Mouse (Mus musculus) gonadal fat pad, adult 2 months (tissue): ENCODE data around the gene Ago3. TPM values are rescaled to one million over a fixed set of nuclear protein-coding genes. Genes with fewer than 3 reads are reported as not detected.

Source experiments
- DNase-seq: peaks from one replicate; pipeline ENCODE4 v3.0.0-alpha.2; 2012; ENCODE audit warnings: low read depth
- polyA plus RNA-seq: library from polyadenylated mRNA; depleted of rRNA; stranded (reverse); fragments of >200 nt; gene quantifications from 2 replicates; pipeline ENCODE4 v1.2.3, GENCODE M21; 2012; rRNA removed

The Ago3 gene
- polyA plus RNA-seq = 9.0 and 13.5 TPM in 2 replicates

DNA sequence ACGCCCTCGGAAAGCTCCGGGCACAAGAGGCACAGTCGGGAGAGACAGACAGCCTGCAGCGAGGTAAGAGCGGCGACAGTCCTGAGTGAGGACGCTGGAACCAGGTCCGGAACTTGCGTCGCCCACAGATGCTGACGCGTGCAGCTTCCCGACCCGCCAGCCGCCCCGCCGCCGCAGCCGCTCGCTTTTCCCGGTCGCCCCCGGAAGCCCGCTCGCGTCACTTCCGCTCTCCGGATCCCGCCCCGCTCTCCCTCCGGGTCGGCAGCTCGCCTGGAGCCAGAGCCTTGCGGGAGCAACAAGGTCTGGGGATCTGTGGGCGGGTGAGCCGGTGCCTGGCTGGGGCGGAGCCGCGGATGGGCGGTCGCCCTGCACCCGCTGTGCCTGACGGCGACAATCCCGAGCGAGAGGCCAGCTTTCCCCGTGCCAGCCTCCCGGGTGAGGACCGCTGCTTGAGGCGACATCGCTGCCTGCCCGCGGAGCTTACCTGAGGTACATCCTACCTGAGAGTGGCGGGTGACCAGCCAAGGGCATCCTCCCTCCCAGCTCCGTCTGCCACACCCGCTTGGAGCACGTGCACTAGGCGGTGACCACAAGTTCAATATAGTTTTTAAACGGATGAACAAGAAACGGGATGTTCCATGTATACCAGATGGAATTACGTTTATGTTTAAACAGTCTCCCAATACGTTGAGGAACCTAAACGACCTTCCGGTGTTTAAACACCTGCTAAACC lies at the start of gene Ago3:
TSS of gene Ago3 (minus strand) at position 210 of the 733 bp plus-strand sequence.
- DNase-seq = no peak

DNA sequence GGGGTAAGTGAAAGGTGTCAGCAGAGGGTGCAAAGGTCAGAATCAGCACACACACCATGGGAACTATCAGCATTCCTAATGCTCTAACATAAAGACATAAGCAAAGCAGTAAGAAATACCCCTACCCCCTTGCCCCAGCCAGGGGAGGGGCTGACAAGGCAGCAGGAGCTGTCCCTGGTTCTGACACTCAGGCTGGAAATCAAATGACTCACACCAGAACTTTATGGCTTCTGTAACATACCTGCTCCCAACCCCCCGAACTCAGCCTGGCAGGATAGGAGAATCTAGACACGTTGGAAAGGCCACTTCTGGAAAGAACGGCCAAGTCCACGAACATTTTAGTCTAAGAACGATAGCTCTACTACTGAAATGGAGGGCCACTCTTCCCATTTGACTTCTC lies 43.7 kb upstream of the Ago3 start:
- DNase-seq = no peak

GRCm38 (mm10) chr4:126469334-126469733 lies 40.0 kb upstream of the Ago3 start:
- no peak for DNase-seq

DNA sequence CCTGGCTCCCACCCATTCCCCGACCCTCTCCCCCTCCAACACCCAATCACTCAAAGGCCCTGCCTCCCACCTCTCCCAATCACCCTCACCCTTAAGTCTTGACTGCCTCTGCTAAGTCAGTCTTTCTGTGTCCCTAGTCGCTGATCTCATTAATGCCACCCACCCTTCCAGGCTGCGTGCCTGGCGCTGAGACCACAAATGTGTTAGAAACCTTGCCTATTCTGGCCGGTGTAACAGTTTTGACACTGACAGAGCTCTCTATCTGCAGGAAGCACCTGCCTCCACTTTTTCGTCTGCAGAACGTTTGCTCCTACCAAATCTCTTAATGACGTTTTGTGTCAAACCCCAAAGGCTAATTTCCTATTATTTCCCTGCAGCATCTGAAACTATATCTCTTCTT lies 39.6 kb upstream of the Ago3 start:
- DNase-seq = no peak

DNA sequence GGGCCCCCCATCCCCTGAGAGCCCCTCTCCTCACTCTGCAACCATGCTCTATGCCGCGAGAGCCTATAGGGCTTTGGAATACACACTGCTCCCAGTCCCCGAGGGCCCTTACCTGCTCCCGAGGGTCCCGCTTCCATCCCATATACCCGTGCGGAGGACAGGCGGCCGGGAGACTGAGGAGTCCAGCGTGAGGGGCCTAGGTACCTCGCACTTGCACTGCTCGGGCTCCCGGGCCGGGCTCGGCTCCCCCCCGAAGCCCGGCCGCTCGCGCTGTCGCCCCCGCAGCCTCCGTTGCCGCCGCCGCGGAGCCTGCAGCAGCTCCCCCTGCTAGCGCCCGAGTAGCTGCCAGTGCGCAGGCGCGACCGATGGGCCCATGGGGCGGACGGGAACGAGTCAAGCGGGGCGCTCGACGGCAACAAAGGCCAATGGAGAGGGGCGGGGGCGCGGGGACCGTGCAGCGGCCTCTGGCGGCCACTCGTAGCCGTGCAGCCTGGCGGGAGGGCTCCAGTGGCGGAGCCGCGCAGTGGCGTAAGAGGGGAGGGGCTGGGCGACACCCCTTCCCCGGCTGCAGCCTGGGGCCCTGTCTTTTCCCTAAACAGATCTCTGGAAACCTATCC lies 39.0 kb upstream of the Ago3 start, which contains the start of gene Ago1:
TSS of gene Ago1 (minus strand) at position 299 of the 617 bp plus-strand sequence.
- no peak for DNase-seq

GRCm38 (mm10) chr4:126467721-126468284 lies 38.4 kb upstream of the Ago3 start:
- no peak for DNase-seq

DNA sequence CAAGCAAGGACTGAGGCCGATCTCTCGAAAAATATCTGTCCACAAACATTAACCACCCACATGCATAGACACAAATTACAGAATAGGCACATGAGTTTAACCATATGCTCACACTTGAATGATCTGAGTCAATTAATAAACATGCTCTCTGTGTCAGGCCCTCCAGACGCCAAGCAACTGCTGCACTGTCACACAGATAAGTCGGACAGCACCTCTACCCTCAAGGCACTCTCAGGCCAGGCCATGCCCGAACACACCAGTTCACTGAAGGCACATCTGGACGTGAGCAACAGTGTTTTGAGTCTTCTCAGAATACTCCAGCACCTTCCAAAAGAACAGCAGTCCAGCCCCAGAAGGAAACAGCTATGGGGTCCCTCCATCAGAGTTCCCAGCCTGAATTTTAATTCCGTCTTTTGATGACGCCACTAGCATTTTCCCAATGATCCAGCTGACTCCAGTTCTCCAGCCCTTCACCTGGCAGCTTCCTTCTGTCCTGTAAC lies 36.9 kb upstream of the Ago3 start:
- no peak for DNase-seq

DNA sequence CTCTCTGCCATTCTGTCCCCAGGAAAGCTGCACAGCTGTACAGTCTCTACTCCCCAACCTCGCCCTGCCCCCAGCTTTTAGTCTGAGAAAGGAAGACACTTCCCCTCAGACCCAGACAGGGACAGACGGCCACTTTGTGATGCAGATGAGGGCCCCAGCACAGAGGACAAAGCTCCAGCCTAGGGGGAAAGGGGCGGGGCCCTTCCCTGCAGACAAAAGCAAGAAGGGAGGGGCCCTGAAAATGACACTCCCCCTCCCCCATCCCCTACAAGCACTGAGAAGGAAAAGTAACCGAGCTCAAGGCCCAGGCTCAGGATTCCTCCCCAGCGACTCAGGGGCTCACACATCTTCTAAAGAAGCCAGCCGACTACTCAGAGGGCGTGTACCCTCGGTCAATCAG lies 36.5 kb upstream of the Ago3 start:
- DNase-seq = no peak

DNA sequence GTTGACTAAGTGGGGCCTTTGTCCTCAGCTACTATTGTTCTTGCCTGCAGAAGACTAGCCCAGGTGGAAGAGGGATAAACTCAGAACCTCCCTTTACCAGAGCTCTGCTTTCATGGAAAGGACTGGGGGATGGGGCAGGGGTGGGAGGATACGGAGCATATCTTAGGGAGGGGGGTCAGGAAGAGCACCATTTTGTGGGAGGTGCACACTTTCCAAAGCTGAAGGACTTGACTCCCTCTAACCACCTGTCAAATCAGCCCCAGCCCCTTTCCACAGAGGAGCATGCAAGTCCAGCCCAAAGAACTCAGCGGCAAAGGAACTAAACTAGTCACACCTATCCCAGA lies 35.5 kb upstream of the Ago3 start:
- DNase-seq = no peak

- DNase-seq = no peak
Observed at GRCm38 (mm10) chr4:126464189-126464891, 35.0 kb upstream of the Ago3 start.

DNA sequence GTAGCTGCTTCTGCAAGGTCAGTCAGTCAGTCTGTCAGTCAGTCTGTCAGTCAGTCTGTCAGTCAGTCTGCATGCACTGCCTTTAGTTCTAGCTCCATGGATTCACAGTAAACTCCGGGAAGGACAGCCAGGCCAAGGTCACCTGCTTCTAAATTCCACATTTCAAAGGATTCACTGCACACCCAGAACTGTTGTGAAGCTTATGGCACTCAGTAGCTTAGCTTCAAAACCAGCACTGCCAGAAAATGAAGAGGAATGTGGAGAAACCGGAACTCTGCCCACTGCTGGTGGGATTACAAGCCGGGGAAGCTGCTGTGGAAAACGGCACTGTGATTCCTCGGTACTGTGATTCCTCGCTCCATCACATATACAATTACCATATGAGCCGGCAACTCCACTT lies 26.1 kb upstream of the Ago3 start:
- DNase-seq = no peak

GRCm38 (mm10) chr4:126454547-126455254 lies 25.3 kb upstream of the Ago3 start:
- no peak for DNase-seq

GRCm38 (mm10) chr4:126450268-126450667 lies 20.9 kb upstream of the Ago3 start:
- no peak for DNase-seq

GRCm38 (mm10) chr4:126447126-126447525 lies 17.8 kb upstream of the Ago3 start:
- no peak for DNase-seq

DNA sequence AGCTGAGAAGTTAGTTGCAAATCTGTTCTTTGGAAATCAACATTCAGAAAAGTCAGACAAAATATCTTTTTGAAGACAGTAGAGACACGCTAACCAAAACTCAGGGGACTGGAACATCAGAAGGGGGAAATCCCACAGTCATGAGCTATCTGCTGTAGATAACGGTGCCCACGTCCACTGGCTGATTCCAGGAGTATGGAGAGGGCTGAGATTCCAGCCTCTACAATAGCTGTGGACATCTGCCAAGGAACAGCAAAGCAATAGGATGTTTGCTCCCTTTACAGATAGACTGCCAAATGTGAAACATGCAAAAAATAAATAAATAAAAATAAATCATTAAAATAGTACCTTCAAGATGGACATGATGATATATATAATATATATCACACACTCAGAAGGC lies 15.2 kb upstream of the Ago3 start:
- no peak for DNase-seq

DNA sequence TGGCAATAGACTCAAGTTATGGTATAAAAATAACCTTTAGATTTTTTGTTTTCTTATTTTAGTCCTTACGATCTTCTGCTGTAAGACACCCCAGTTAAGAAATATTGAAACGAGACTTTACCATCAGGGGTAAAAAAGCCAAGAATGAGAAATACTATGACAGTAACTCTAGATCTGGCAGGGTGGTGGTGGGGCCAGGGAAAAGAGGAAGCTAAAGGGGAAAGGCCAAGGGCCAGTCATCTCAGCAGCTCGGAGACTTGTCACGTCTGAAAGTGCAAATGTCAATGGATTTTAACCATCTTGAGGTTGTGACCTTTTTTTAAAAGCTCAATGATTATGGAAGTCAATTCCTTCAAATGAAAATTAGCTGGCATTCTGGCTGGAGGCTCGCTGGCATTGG lies 8.9 kb upstream of the Ago3 start:
- no peak for DNase-seq

GRCm38 (mm10) chr4:126436268-126436667 lies 6.9 kb upstream of the Ago3 start:
- no peak for DNase-seq

GRCm38 (mm10) chr4:126434094-126434493 lies 4.7 kb upstream of the Ago3 start:
- DNase-seq = no peak

- peak; percentile 84 for DNase-seq
Observed at GRCm38 (mm10) chr4:126433175-126433574, 3.8 kb upstream of the Ago3 start.

- no peak for DNase-seq
Observed at GRCm38 (mm10) chr4:126431746-126432145, 2.4 kb upstream of the Ago3 start.

DNA sequence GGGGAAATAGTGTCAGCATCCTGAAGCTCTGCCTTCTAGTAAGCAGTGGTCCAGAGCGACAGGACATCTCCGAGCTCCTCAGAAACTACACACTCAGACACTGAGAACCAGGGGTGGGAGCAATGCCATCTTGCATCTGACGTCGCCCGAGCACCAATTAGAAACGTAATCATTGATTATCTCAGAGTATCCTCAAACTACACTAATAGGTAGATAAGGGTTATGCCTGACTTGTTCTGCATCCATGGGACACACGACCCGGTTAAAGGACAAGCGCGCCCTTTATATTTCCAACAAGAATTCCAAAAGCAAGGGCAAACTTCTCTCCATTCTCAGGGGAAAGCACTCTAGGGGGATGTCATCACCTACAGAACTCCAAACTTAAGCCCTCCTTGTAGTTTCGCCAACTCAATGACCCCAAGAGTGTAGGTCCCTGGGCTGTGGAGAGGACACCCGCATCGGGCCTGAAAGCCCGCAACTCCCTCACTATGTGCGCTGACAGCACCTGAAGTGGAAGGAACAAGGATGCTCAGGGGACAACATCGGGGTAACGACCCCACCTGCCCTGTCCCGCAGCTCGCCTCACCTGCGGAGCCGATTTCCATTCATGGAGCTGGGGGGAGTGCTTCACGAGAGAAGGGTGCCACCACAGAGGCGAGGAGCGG lies 542 bp downstream of the Ago3 start:
- DNase-seq = no peak
